Mouse (Mus musculus) gastrocnemius, postnatal 10 days (tissue): ENCODE results near the gene Trmo. TPM values are rescaled to one million over a fixed set of nuclear protein-coding genes. Genes with fewer than 3 reads are reported as not detected.

ENCODE experiments used
- DNase-seq: peaks from one replicate; pipeline ENCODE4 v3.0.0; 2021; ENCODE audit warnings: mixed read lengths
- total RNA-seq, 2 experiments: library from RNA; stranded (reverse); gene quantifications; 2 replicates each; pipeline ENCODE4 v1.2.3; 2021

Gene Trmo
- total RNA-seq, 2 experiments from 2014 or later: 3.5 to 4.0 TPM

- no peak for DNase-seq
These were observed 49.7 kb downstream of the Trmo start for GRCm38 (mm10) chr4:46339584-46339983.

GRCm38 (mm10) chr4:46339026-46339425 is 50.2 kb downstream of the Trmo start:
- no peak for DNase-seq

GRCm38 (mm10) chr4:46337990-46338389 is 51.2 kb downstream of the Trmo start:
- no peak for DNase-seq

GRCm38 (mm10) chr4:46335846-46336245 is 53.4 kb downstream of the Trmo start:
- DNase-seq: no peak

- no peak for DNase-seq
These were observed 60.3 kb downstream of the Trmo start for GRCm38 (mm10) chr4:46328906-46329305.

Other genes with a start within 250 kb of the Trmo start
- gene Xpa, start 193.1 kb downstream of the Trmo start, total RNA-seq: 10 to 100 TPM; 10.2 to 12.2 TPM
- not detected for gene Foxe1, start 45.8 kb downstream of the Trmo start, total RNA-seq
- gene Hemgn, start 24.1 kb upstream of the Trmo start, total RNA-seq: 1 to 10 TPM in 1 of 2 experiments, not detected in 1; 1.7 TPM
- 100 to 1,000 TPM in 1 of 2 experiments, 10 to 100 TPM in 1; 98.5 to 102 TPM for gene Anp32b, start 61.5 kb upstream of the Trmo start, total RNA-seq
- gene Nans, start 99.8 kb upstream of the Trmo start, total RNA-seq: 10 to 100 TPM; 34.7 to 38.0 TPM
- gene Trim14, start 146.7 kb upstream of the Trmo start, total RNA-seq: under 1 TPM; 0.63 to 0.93 TPM
- under 1 TPM; 0.40 to 0.52 TPM for gene Coro2a, start 212.8 kb upstream of the Trmo start, total RNA-seq